Mouse (Mus musculus) olfactory bulb, adult 2 months (tissue): ENCODE results near the gene Sesn2.

Experiments
- CTCF ChIP-seq: fragments of 200-500 bp; IDR thresholded peaks from 2 replicates; pipeline ENCODE4 v1.5.1; 2012; ENCODE audit warnings: low read depth, mild to moderate bottlenecking, low read length, moderate library complexity; ENCODE audit not compliant: insufficient read depth
- POLR2A ChIP-seq: fragments of 200-500 bp; IDR thresholded peaks from 2 replicates; pipeline ENCODE4 v1.6.1; 2012; ENCODE audit warnings: mild to moderate bottlenecking, low read depth, low read length, moderate library complexity; ENCODE audit not compliant: insufficient read depth

GRCm38 (mm10) chr4:132529344-132529743, 19.0 kb upstream of the Sesn2 start:
- TF ChIP-seq POLR2A: no peak
- no peak for TF ChIP-seq CTCF
